Mouse (Mus musculus): ENCODE measurements at regions not wholly inside any gene's neighbourhood (a gene's known extent, or its start where the extent isn't known, plus 50 kb on each side); places are given as distances from the start of the nearest gene placed in this dataset.

DNA sequence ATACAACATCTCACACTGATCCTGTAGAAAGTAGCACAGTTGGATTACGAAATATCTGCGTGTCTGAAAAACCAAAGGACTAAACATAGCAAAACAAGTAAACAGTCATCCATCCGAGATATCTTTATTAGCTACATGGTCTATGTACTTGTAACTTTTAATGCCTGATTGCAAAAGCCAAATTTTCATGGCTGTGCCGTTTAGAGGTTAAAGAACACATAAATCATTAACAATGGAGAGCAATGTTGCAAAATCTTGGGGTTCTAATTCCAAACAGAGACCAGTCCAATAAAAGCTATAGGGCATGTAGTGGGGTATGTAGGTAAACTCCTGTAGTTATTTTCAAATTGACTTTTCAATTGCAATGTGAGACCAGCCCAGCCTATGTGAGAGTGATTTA lies 162.0 kb downstream of the Vgll3 start:
- in situ Hi-C loops (cut with MboI; ENCODE audit: low pct_ligation_motif_present, low pct_unique_long_range_greater_than_20kb, low sequenced_read_pairs) (no loop called here), dilution Hi-C loops (cut with MboI; ENCODE audit: extremely low pct_ligation_motif_present, extremely low pct_unique_long_range_greater_than_20kb, low sequenced_read_pairs) (no loop called here)
- Histone ChIP-seq H3K9me3 (replicated peaks; ENCODE audit: low read length) (peaks cover 26% of the 10 kb centered on the region), H3K9ac (ENCODE audit: insufficient read depth, low read depth) (no peak overlapping the region), H3K36me3 (replicated peaks in 1 of 2; ENCODE audit: control insufficient read depth in 1 of 2, insufficient read depth in 1 of 2, low read length in 1 of 2) (no peaks in the 10 kb centered on the region), H3K27me3 (replicated peaks) (no peaks in the 10 kb centered on the region), H3K79me2 (replicated peaks; ENCODE audit: control insufficient read depth, extremely low read depth, insufficient read depth, poor library complexity, severe bottlenecking) (no peaks in the 10 kb centered on the region), H3K4me3 (replicated peaks in 1 of 3; ENCODE audit: low read depth in 2 of 3, low read length in 2 of 3, poor library complexity in 1 of 3) (no peak overlapping the region), H3K27ac (ENCODE audit: insufficient read depth, low read depth) (no peak overlapping the region), H3K4me2 (ENCODE audit: insufficient read depth, low read depth, poor library complexity, severe bottlenecking) (no peak overlapping the region), H3K4me1 (ENCODE audit: control insufficient read depth in 1 of 2, insufficient read depth in 2 of 2) (no peaks in the 10 kb centered on the region)
- DNase-seq (ENCODE audit: extremely low read depth) = no peak
- TF ChIP-seq TCF12 (IDR thresholded peaks at IDR 0.05; ENCODE audit: low read depth, low read length) (no peak), HCFC1 (IDR thresholded peaks at IDR 0.05; ENCODE audit: low read depth, low read length) (no peak)

DNA sequence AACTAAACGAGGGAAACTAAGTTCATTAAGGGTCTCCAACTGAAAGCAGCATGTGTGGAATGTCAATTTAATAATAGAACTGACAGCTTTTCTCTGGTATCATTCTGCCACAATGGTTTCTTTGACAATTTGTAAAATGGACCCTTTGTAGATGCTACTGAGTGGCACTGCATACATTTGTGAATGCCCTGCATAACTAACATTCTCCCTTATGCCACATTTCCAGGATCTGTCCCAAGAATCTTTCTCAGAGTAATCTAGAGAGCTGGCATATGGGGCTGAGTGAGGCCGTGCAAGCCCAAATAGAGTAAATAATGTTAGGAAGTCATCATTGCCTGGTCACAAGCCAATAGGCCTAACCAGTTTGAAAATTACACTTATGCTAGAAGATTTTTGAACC lies 172.1 kb downstream of the Vgll3 start:
- dilution Hi-C loops (cut with MboI; ENCODE audit: extremely low pct_ligation_motif_present, extremely low pct_unique_long_range_greater_than_20kb, low sequenced_read_pairs) = no loop called here

DNA sequence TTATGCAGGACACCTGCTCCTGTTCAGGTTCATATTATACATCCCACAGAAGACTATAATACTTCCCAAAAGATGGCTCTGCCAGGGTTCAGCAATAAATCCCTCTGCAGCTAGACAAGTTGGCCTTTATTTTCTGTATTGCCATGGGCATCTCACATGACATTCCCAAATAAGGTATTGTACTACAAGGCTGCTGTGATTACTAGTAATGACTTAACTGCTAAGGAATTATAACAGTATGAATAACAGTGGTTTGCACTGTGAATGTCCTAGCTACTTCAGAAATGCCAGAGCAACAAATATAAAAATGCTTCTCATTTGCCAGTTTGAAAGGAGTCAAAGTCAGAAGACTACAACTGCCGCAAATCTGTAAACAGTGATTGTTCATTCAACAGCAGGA lies 184.3 kb downstream of the Vgll3 start:
- H3K27me3 ChIP-seq (replicated peaks) = no peaks in the 10 kb centered on the region
- DNase-seq (ENCODE audit: extremely low read depth) = no peak
- in situ Hi-C loops (cut with MboI; ENCODE audit: low pct_ligation_motif_present, low pct_unique_long_range_greater_than_20kb, low sequenced_read_pairs) (no loop called here), dilution Hi-C loops (cut with MboI; ENCODE audit: extremely low pct_ligation_motif_present, extremely low pct_unique_long_range_greater_than_20kb, low sequenced_read_pairs) (no loop called here)
- no peak for TF ChIP-seq TBP (conservative IDR thresholded peaks at IDR 0.05; ENCODE audit: low read depth, low read length)
- no peak for TF ChIP-seq MYC (IDR thresholded peaks at IDR 0.05; ENCODE audit: low read depth, low read length)
- TF ChIP-seq POLR2A (IDR thresholded peaks at IDR 0.05; ENCODE audit: low read depth, low read length) = no peak
- no peak for TF ChIP-seq ZNF384 (IDR thresholded peaks at IDR 0.05; ENCODE audit: low read depth, low read length)
- TF ChIP-seq USF2 (conservative IDR thresholded peaks at IDR 0.05; ENCODE audit: low read depth, low read length) = no peak
- no peak for TF ChIP-seq MXI1 (IDR thresholded peaks at IDR 0.05; ENCODE audit: low read depth, low read length)
- TF ChIP-seq POLR2AphosphoS2 (IDR thresholded peaks at IDR 0.05; ENCODE audit: low read depth, low read length) = no peak
- TF ChIP-seq JUN (IDR thresholded peaks at IDR 0.05; ENCODE audit: insufficient read depth, low read depth, low read length) = no peak
- TF ChIP-seq ZC3H11A (IDR thresholded peaks at IDR 0.05; ENCODE audit: low read depth, low read length) = no peak
- no peak for TF ChIP-seq E2F4 (IDR thresholded peaks at IDR 0.05; ENCODE audit: insufficient replicate concordance, low read depth, low read length)
- H3K27ac ChIP-seq (ENCODE audit: insufficient read depth, low read depth) = no peak overlapping the region
- no peak overlapping the region for H3K4me3 ChIP-seq (replicated peaks in 1 of 3; ENCODE audit: low read depth in 2 of 3, low read length in 2 of 3, poor library complexity in 1 of 3)
- H3K9ac ChIP-seq (ENCODE audit: insufficient read depth, low read depth) = no peak overlapping the region
- H3K79me2 ChIP-seq (replicated peaks; ENCODE audit: control insufficient read depth, extremely low read depth, insufficient read depth, poor library complexity, severe bottlenecking) = no peaks in the 10 kb centered on the region
- H3K4me1 ChIP-seq (ENCODE audit: control insufficient read depth in 1 of 2, insufficient read depth in 2 of 2) = no peaks in the 10 kb centered on the region
- H3K36me3 ChIP-seq (replicated peaks in 1 of 2; ENCODE audit: control insufficient read depth in 1 of 2, insufficient read depth in 1 of 2, low read length in 1 of 2) = no peaks in the 10 kb centered on the region
- peaks cover 29% of the 10 kb centered on the region for H3K9me3 ChIP-seq (replicated peaks; ENCODE audit: low read length)
- no peak overlapping the region for H3K4me2 ChIP-seq (ENCODE audit: insufficient read depth, low read depth, poor library complexity, severe bottlenecking)

More for the DNA sequence above, 172.1 kb downstream of the Vgll3 start:
- TF ChIP-seq USF1 (IDR thresholded peaks at IDR 0.05; ENCODE audit: low read depth, low read length) (no peak), CTCF (conservative IDR thresholded peaks at IDR 0.05 in 1 of 2, IDR thresholded peaks at IDR 0.05 in 1 of 2; ENCODE audit: low read depth in 2 of 2, low read length in 2 of 2) (no peak), EP300 (IDR thresholded peaks at IDR 0.05; ENCODE audit: low read length) (no peak), SMC3 (IDR thresholded peaks at IDR 0.05; ENCODE audit: low read depth, low read length) (no peak), ZC3H11A (IDR thresholded peaks at IDR 0.05; ENCODE audit: low read depth, low read length) (no peak), PAX5 (IDR thresholded peaks at IDR 0.05; ENCODE audit: low read length) (no peak), E2F4 (IDR thresholded peaks at IDR 0.05; ENCODE audit: insufficient replicate concordance, low read depth, low read length) (no peak), MAZ (IDR thresholded peaks at IDR 0.05; ENCODE audit: low read depth, low read length) (no peak), RAD21 (IDR thresholded peaks at IDR 0.05; ENCODE audit: low read depth, low read length) (no peak), MYC (IDR thresholded peaks at IDR 0.05; ENCODE audit: low read depth, low read length) (no peak), USF2 (conservative IDR thresholded peaks at IDR 0.05; ENCODE audit: low read depth, low read length) (no peak), ZNF384 (IDR thresholded peaks at IDR 0.05; ENCODE audit: low read depth, low read length) (no peak), MAX (IDR thresholded peaks at IDR 0.05; ENCODE audit: low read length) (no peak), CHD2 (IDR thresholded peaks at IDR 0.05; ENCODE audit: low read length) (no peak), BHLHE40 (IDR thresholded peaks at IDR 0.05; ENCODE audit: low read depth, low read length) (no peak), NRF1 (IDR thresholded peaks at IDR 0.05; ENCODE audit: low read depth, low read length) (no peak), TBP (conservative IDR thresholded peaks at IDR 0.05; ENCODE audit: low read depth, low read length) (no peak), KAT2A (IDR thresholded peaks at IDR 0.05; ENCODE audit: insufficient replicate concordance, low read length) (no peak)
- no peak overlapping the region for H3K9ac ChIP-seq (ENCODE audit: insufficient read depth, low read depth)
- H3K36me3 ChIP-seq (replicated peaks in 1 of 2; ENCODE audit: control insufficient read depth in 1 of 2, insufficient read depth in 1 of 2, low read length in 1 of 2) = no peaks in the 10 kb centered on the region
- no peak overlapping the region for H3K4me3 ChIP-seq (replicated peaks in 1 of 3; ENCODE audit: low read depth in 2 of 3, low read length in 2 of 3, poor library complexity in 1 of 3)
- peaks cover 32% of the 10 kb centered on the region for H3K9me3 ChIP-seq (replicated peaks; ENCODE audit: low read length)
- in situ Hi-C loops (cut with MboI; ENCODE audit: low pct_ligation_motif_present, low pct_unique_long_range_greater_than_20kb, low sequenced_read_pairs) = no loop called here
- H3K27me3 ChIP-seq (replicated peaks) = no peaks in the 10 kb centered on the region
- no peak overlapping the region for H3K27ac ChIP-seq (ENCODE audit: insufficient read depth, low read depth)
- no peak overlapping the region for H3K4me2 ChIP-seq (ENCODE audit: insufficient read depth, low read depth, poor library complexity, severe bottlenecking)
- DNase-seq (ENCODE audit: extremely low read depth) = no peak
- H3K79me2 ChIP-seq (replicated peaks; ENCODE audit: control insufficient read depth, extremely low read depth, insufficient read depth, poor library complexity, severe bottlenecking) = no peaks in the 10 kb centered on the region
- no peaks in the 10 kb centered on the region for H3K4me1 ChIP-seq (ENCODE audit: control insufficient read depth in 1 of 2, insufficient read depth in 2 of 2)

Measured in CH12.LX (cell line).